Mouse (Mus musculus) liver, embryonic 13.5 days (tissue): ENCODE measurements around the gene Slc6a20b. TPM values are rescaled to one million over a fixed set of nuclear protein-coding genes. Genes with fewer than 3 reads are reported as not detected.
"Not testable (repeated sequence)": the region's sequence is repeated elsewhere in the genome, so short reads cannot be mapped to it uniquely, and the experiment has no call there.

Experiments
- ATAC-seq: fragments of 200-750 bp; cut with Nextera tagmentation; 2 replicates; pipeline ENCODE4 v1.8.0; 2017; ENCODE audit warnings: low read depth, mild to moderate bottlenecking, moderate number of reproducible peaks, moderate library complexity
- DNase-seq: peaks from one replicate; pipeline ENCODE4 v3.0.0; 2022
- H3K27ac ChIP-seq: fragments of 300-500 bp; sonication (generic); 2 replicates; pipeline ENCODE4 v1.5.1; 2015; ENCODE audit warnings: moderate library complexity, mild to moderate bottlenecking, inconsistent platforms
- H3K27me3 ChIP-seq: fragments of 300-500 bp; sonication (generic); 2 replicates; pipeline ENCODE4 v1.6.1; 2015; ENCODE audit warnings: mild to moderate bottlenecking, inconsistent platforms
- H3K36me3 ChIP-seq: fragments of 300-500 bp; sonication (generic); 2 replicates; pipeline ENCODE4 v1.6.1; 2015; ENCODE audit warnings: mild to moderate bottlenecking, inconsistent platforms
- H3K4me1 ChIP-seq: fragments of 300-500 bp; sonication (generic); replicated peaks from 2 replicates; pipeline ENCODE4 v1.6.1; 2015; ENCODE audit warnings: inconsistent platforms
- H3K4me2 ChIP-seq: fragments of 300-500 bp; sonication (generic); 2 replicates; pipeline ENCODE4 v1.6.1; 2015; ENCODE audit warnings: inconsistent platforms, mild to moderate bottlenecking, moderate library complexity
- H3K4me3 ChIP-seq: fragments of 300-500 bp; sonication (generic); replicated peaks from 2 replicates; pipeline ENCODE4 v1.5.1; 2015; ENCODE audit warnings: mild to moderate bottlenecking, inconsistent platforms
- H3K9ac ChIP-seq: fragments of 300-500 bp; sonication (generic); 2 replicates; pipeline ENCODE4 v1.6.1; 2015; ENCODE audit warnings: mild to moderate bottlenecking, inconsistent platforms
- H3K9me3 ChIP-seq: fragments of 300-500 bp; sonication (generic); replicated peaks from 2 replicates; pipeline ENCODE4 v1.6.1; 2016; ENCODE audit warnings: inconsistent platforms
- WGBS: fragments of 180-500 bp; shearing (Covaris S2); methylation state at CpG from one replicate; pipeline ENCODE4 v1.1.7; 2015; ENCODE audit not compliant: insufficient replicate concordance; 5-methylcytosine and 5-hydroxymethylcytosine counted together
- polyA plus RNA-seq: library from polyadenylated mRNA; unstranded; fragments of >200 nt; fragmentation: Nextera tagmentation; extraction: Ambion mirVana; gene quantifications from 2 replicates; pipeline ENCODE4 v1.2.1, GENCODE M21; 2015

Slc6a20b gene
- 0.07 TPM in 2 replicates for polyA plus RNA-seq

GRCm38 (mm10) chr9:123632281-123632680 lies at the start of gene Slc6a20b:
Slc6a20b (minus strand) TSS chr9:123632565.
- DNase-seq (no peak), ATAC-seq (no peak)
- no peaks in the 10 kb centered on the region for H3K9me3 ChIP-seq
- no peak within 1 kb of the TSS for H3K9ac ChIP-seq
- no peak within 1 kb of the TSS for H3K4me2 ChIP-seq
- H3K4me3 ChIP-seq = no peak within 1 kb of the TSS
- no peak within 1 kb of the TSS for H3K27ac ChIP-seq
- H3K36me3 ChIP-seq = no peaks in the 10 kb centered on the region
- whole genome bisulfite sequencing = 60% methylated on average over 6 of the region's 6 CpGs
- no peaks in the 10 kb centered on the region for H3K4me1 ChIP-seq
- H3K27me3 ChIP-seq = no peaks in the 10 kb centered on the region

- WGBS = 26% methylated on average over 2 of the region's 2 CpGs
- Histone ChIP-seq H3K4me2 (peak overlapping the region; percentile 96), H3K27me3 (peaks cover 83% of the 10 kb centered on the region), H3K9me3 (no peaks in the 10 kb centered on the region), H3K4me1 (peaks cover 18% of the 10 kb centered on the region), H3K9ac (peak overlapping the region; percentile 77), H3K4me3 (peak overlapping the region; percentile 72), H3K36me3 (no peaks in the 10 kb centered on the region), H3K27ac (no peak overlapping the region)
- DNase-seq (no peak), ATAC-seq (no peak)
Measured at GRCm38 (mm10) chr9:123679198-123679597, 46.8 kb upstream of the Slc6a20b start.

- Histone ChIP-seq H3K27me3 (peaks cover 86% of the 10 kb centered on the region), H3K36me3 (no peaks in the 10 kb centered on the region), H3K4me2 (peak within 1 kb of the TSS; percentile 96), H3K27ac (no peak within 1 kb of the TSS), H3K4me3 (peak within 1 kb of the TSS; percentile 72), H3K4me1 (peaks cover 18% of the 10 kb centered on the region), H3K9me3 (no peaks in the 10 kb centered on the region), H3K9ac (peak within 1 kb of the TSS; percentile 77)
- WGBS = 1% methylated on average over 73 of the region's 73 CpGs
- ATAC-seq = peak; percentile 95
- peak; percentile 53 for DNase-seq
Measured at GRCm38 (mm10) chr9:123678327-123679105, 46.2 kb upstream of the Slc6a20b start, which contains the start of the genes Ccr9 and Slc6a20a. Ccr9 (plus strand) TSS chr9:123678439. Slc6a20a (minus strand) TSS chr9:123678885.

GRCm38 (mm10) chr9:123665645-123666044 lies 33.3 kb upstream of the Slc6a20b start:
- no peaks in the 10 kb centered on the region for H3K36me3 ChIP-seq
- no peak overlapping the region for H3K4me2 ChIP-seq
- no peaks in the 10 kb centered on the region for H3K9me3 ChIP-seq
- no peak overlapping the region for H3K4me3 ChIP-seq
- DNase-seq (peak; percentile 14), ATAC-seq (no peak)
- no peak overlapping the region for H3K9ac ChIP-seq
- H3K27me3 ChIP-seq = no peaks in the 10 kb centered on the region; the same call in 1 of the 2 replicates
- H3K4me1 ChIP-seq = no peaks in the 10 kb centered on the region
- 35% methylated on average over 5 of the region's 5 CpGs for WGBS
- no peak overlapping the region for H3K27ac ChIP-seq

- H3K4me1 ChIP-seq, H3K36me3 ChIP-seq, H3K4me2 ChIP-seq, H3K9me3 ChIP-seq, H3K27me3 ChIP-seq, H3K9ac ChIP-seq, ATAC-seq, DNase-seq, H3K27ac ChIP-seq, H3K4me3 ChIP-seq: not testable (repeated sequence)
- WGBS = 71% methylated on average over 18 of the region's 18 CpGs
Measured at GRCm38 (mm10) chr9:123659986-123660676, 27.8 kb upstream of the Slc6a20b start.

- Histone ChIP-seq H3K9me3 (no peaks in the 10 kb centered on the region), H3K9ac (no peak overlapping the region), H3K4me3 (no peak overlapping the region), H3K4me2 (no peak overlapping the region), H3K27ac (no peak overlapping the region), H3K4me1 (no peaks in the 10 kb centered on the region), H3K36me3 (no peaks in the 10 kb centered on the region), H3K27me3 (no peaks in the 10 kb centered on the region; the same call in 1 of the 2 replicates)
- DNase-seq (no peak), ATAC-seq (no peak)
Measured at GRCm38 (mm10) chr9:123658981-123659380, 26.6 kb upstream of the Slc6a20b start.

- no peaks in the 10 kb centered on the region; the same call in 1 of the 2 replicates for H3K27me3 ChIP-seq
- H3K4me2 ChIP-seq = no peak overlapping the region
- no peaks in the 10 kb centered on the region for H3K9me3 ChIP-seq
- 22% methylated on average over 3 of the region's 3 CpGs for WGBS
- H3K36me3 ChIP-seq = no peaks in the 10 kb centered on the region
- H3K9ac ChIP-seq = no peak overlapping the region
- no peak overlapping the region for H3K4me3 ChIP-seq
- ATAC-seq (no peak), DNase-seq (no peak)
- no peaks in the 10 kb centered on the region for H3K4me1 ChIP-seq
- no peak overlapping the region for H3K27ac ChIP-seq
Measured at GRCm38 (mm10) chr9:123657457-123657856, 25.1 kb upstream of the Slc6a20b start.

GRCm38 (mm10) chr9:123651369-123651768 lies 19.0 kb upstream of the Slc6a20b start:
- Histone ChIP-seq H3K9ac (no peak overlapping the region), H3K4me1 (no peaks in the 10 kb centered on the region), H3K4me2 (no peak overlapping the region), H3K4me3 (no peak overlapping the region), H3K9me3 (no peaks in the 10 kb centered on the region), H3K27ac (no peak overlapping the region), H3K36me3 (no peaks in the 10 kb centered on the region), H3K27me3 (no peaks in the 10 kb centered on the region)
- DNase-seq = no peak
- WGBS = 51% methylated on average over 4 of the region's 4 CpGs
- no peak for ATAC-seq

- Histone ChIP-seq H3K4me3 (no peak overlapping the region), H3K4me1 (no peaks in the 10 kb centered on the region), H3K36me3 (no peaks in the 10 kb centered on the region), H3K27me3 (no peaks in the 10 kb centered on the region), H3K27ac (no peak overlapping the region), H3K9ac (no peak overlapping the region), H3K9me3 (no peaks in the 10 kb centered on the region), H3K4me2 (no peak overlapping the region)
- 58% methylated on average over 2 of the region's 2 CpGs for WGBS
- DNase-seq = no peak
- no peak for ATAC-seq
Measured at GRCm38 (mm10) chr9:123649785-123650511, 17.6 kb upstream of the Slc6a20b start.

GRCm38 (mm10) chr9:123640106-123640505 lies 7.7 kb upstream of the Slc6a20b start:
- H3K4me1 ChIP-seq = no peaks in the 10 kb centered on the region
- H3K9ac ChIP-seq = no peak overlapping the region
- no peak overlapping the region for H3K27ac ChIP-seq
- no peak overlapping the region for H3K4me3 ChIP-seq
- DNase-seq (no peak), ATAC-seq (no peak)
- no peaks in the 10 kb centered on the region for H3K36me3 ChIP-seq
- no peaks in the 10 kb centered on the region for H3K9me3 ChIP-seq
- WGBS = 44% methylated on average over 1 of the region's 1 CpGs
- H3K4me2 ChIP-seq = no peak overlapping the region
- H3K27me3 ChIP-seq = no peaks in the 10 kb centered on the region

- no peak for ATAC-seq
- H3K9ac ChIP-seq = no peak overlapping the region
- no peak overlapping the region for H3K4me2 ChIP-seq
- no peak for DNase-seq
- no peaks in the 10 kb centered on the region for H3K9me3 ChIP-seq
- H3K4me1 ChIP-seq = no peaks in the 10 kb centered on the region
- H3K4me3 ChIP-seq = no peak overlapping the region
- no peaks in the 10 kb centered on the region for H3K36me3 ChIP-seq
- 17% methylated on average over 1 of the region's 1 CpGs for WGBS
- no peaks in the 10 kb centered on the region for H3K27me3 ChIP-seq
- no peak overlapping the region for H3K27ac ChIP-seq
Measured at GRCm38 (mm10) chr9:123638668-123639089, 6.3 kb upstream of the Slc6a20b start.
